Mouse (Mus musculus) cerebellum, adult 2 months (tissue): ENCODE results near the gene Nfkb1. TPM values are rescaled to one million over a fixed set of nuclear protein-coding genes. Genes with fewer than 3 reads are reported as not detected.
A peak's percentile ranks its signal among the peaks of the same experiment; 100 is the strongest.

Source experiments
- DNase-seq, 2 experiments: peaks; one replicate each; pipeline ENCODE4 v3.0.0; 2021
- H3K27ac ChIP-seq: fragments of 200-500 bp; 2 replicates; pipeline ENCODE4 v1.5.1; 2012; ENCODE audit warnings: low read length, control low read depth, inconsistent platforms; ENCODE audit not compliant: insufficient read depth
- H3K27me3 ChIP-seq: fragments of 200-500 bp; 2 replicates; pipeline ENCODE4 v1.6.1; 2012; ENCODE audit warnings: inconsistent platforms, mild to moderate bottlenecking, low read length, moderate library complexity; ENCODE audit not compliant: control insufficient read depth, insufficient read depth
- H3K4me1 ChIP-seq: fragments of 200-500 bp; 2 replicates; pipeline ENCODE4 v1.6.1; 2011; ENCODE audit warnings: low read length; ENCODE audit not compliant: control insufficient read depth, insufficient read depth
- H3K4me3 ChIP-seq: fragments of 200-500 bp; replicated peaks from 2 replicates; pipeline ENCODE3; 2011; ENCODE audit warnings: mild to moderate bottlenecking, low read depth, low read length, control low read depth; ENCODE audit not compliant: insufficient read depth
- CTCF ChIP-seq: fragments of 200-500 bp; IDR thresholded peaks from 2 replicates; pipeline ENCODE4 v1.5.1; 2011; ENCODE audit warnings: low read depth, mild to moderate bottlenecking, control low read depth, low read length, moderate library complexity, borderline replicate concordance; ENCODE audit not compliant: insufficient read depth
- POLR2A ChIP-seq: fragments of 200-500 bp; IDR thresholded peaks from 2 replicates; pipeline ENCODE4 v1.6.1; 2011; ENCODE audit warnings: low read length, control low read depth, borderline replicate concordance; ENCODE audit not compliant: insufficient read depth
- WGBS: fragments of 180-500 bp; shearing (Covaris S2); methylation state at CpG from one replicate; pipeline ENCODE4 v1.1.7; 2018; 5-methylcytosine and 5-hydroxymethylcytosine counted together
- polyA plus RNA-seq: library from polyadenylated mRNA; depleted of rRNA; stranded (reverse); fragments of >200 nt; gene quantifications from 2 replicates; pipeline ENCODE4 v1.2.3, GENCODE M21; 2012

Gene Nfkb1
- polyA plus RNA-seq, 1 experiment = 32.7 TPM

DNA sequence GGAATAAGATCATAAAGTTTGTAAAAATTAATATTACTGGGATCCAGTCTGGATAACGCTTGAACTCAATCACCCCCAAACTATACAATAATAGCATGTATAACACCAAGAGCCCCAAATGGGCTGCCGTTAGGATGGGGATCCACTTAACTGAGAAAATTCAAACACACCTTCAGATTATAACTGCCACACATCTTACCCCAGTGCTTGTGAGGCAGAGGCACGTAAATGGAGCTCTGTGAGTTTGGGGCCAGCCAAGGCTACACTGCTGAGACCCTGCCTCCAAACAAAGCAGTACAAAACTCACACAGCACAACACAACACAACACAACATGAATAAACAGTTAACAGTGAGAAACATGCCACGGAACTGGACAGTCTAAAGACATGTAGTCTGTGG, 35.2 kb downstream of the Nfkb1 start:
- Histone ChIP-seq H3K4me3 (no peak overlapping the region), H3K27me3 (no peaks in the 10 kb centered on the region), H3K27ac (no peak overlapping the region), H3K4me1 (no peaks in the 10 kb centered on the region)
- 93% methylated on average over 4 of the region's 4 CpGs for WGBS
- TF ChIP-seq POLR2A = no peak
- no peak for TF ChIP-seq CTCF
- no peak for DNase-seq

GRCm38 (mm10) chr3:135650773-135651555, 40.4 kb downstream of the Nfkb1 start:
- WGBS = 36% methylated on average over 15 of the region's 15 CpGs
- Histone ChIP-seq H3K27ac (no peak overlapping the region), H3K4me1 (no peaks in the 10 kb centered on the region), H3K4me3 (no peak overlapping the region), H3K27me3 (no peaks in the 10 kb centered on the region)
- peak in 1 of 2 experiments; percentile 28 for DNase-seq
- TF ChIP-seq CTCF = no peak
- no peak for TF ChIP-seq POLR2A

DNA sequence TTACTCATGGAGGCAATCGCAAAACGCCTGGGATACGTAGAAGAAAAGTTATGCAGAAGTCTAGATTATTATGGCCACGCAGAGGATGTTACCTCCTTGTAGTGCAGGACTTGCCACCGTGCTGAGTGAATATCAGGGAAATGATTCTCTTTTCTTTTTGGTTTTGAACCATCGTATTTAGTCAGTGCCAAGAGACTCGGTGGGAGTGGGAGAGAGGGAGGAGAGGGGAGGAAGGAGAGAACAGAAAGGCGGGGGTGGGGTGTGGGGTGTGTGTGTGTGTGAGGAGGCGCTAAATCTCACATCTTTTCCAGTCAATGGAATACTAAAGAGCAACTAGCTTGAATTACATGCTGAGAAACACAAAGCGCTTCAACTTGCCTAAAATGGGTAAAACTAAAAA, 41.5 kb downstream of the Nfkb1 start:
- WGBS = 78% methylated on average over 10 of the region's 10 CpGs
- TF ChIP-seq CTCF (no peak), POLR2A (no peak)
- DNase-seq = no peak
- Histone ChIP-seq H3K4me3 (no peak overlapping the region), H3K4me1 (no peaks in the 10 kb centered on the region; the same call in 1 of the 2 replicates), H3K27me3 (no peaks in the 10 kb centered on the region), H3K27ac (no peak overlapping the region)

DNA sequence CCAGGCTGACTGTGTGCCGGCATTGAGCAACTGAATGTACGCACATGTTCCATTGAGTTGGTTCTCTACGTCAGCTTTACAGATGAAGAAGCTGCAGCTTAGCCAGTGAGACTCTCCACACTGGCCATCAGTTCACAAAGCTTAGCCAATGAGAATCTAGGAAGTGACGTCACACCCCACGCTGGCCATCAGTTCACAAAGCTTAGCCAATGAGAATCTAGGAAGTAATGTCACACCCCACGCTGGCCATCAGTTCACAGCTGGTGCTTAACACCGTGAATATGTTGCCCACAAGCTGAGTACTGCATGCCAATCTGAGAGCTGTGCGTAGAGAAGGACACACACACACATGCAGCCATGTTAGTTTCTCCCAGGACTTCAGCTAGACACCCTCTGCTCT, 42.8 kb downstream of the Nfkb1 start:
- Histone ChIP-seq H3K4me1 (no peaks in the 10 kb centered on the region; the same call in 1 of the 2 replicates), H3K27me3 (no peaks in the 10 kb centered on the region), H3K4me3 (no peak overlapping the region), H3K27ac (no peak overlapping the region)
- TF ChIP-seq POLR2A (no peak), CTCF (no peak)
- 84% methylated on average over 8 of the region's 8 CpGs for WGBS
- no peak for DNase-seq

GRCm38 (mm10) chr3:135646622-135647021, 44.7 kb downstream of the Nfkb1 start:
- peak; percentile 28 to 45 for DNase-seq
- Histone ChIP-seq H3K27me3 (no peaks in the 10 kb centered on the region), H3K4me1 (peaks cover 4% of the 10 kb centered on the region), H3K4me3 (no peak overlapping the region), H3K27ac (no peak overlapping the region)
- 21% methylated on average over 1 of the region's 1 CpGs for WGBS
- TF ChIP-seq POLR2A (no peak), CTCF (no peak)

DNA sequence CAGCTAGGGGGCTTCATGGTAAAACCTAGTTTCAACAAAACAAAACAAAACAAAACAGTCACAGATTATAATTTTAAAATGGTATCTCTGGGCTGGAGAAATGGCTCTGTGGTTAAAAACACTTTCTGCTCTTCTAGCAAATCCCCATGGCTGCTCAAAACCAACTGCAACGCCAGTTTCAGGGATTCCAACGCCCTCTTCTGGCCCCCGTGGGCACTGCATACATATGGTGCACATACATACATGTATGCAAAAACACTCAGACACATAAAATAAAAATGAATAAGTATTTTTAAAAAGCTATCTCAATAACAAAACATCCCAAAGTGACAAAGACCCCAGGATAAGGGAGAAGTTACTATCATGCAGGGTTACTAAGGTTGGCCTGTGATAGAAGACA, 46.4 kb downstream of the Nfkb1 start:
- no peak for DNase-seq
- TF ChIP-seq POLR2A = no peak
- no peak for TF ChIP-seq CTCF
- H3K27ac ChIP-seq = no peak overlapping the region
- H3K4me1 ChIP-seq = peaks cover 4% of the 10 kb centered on the region
- 95% methylated on average over 3 of the region's 3 CpGs for WGBS
- H3K27me3 ChIP-seq = no peaks in the 10 kb centered on the region
- H3K4me3 ChIP-seq = no peak overlapping the region

DNA sequence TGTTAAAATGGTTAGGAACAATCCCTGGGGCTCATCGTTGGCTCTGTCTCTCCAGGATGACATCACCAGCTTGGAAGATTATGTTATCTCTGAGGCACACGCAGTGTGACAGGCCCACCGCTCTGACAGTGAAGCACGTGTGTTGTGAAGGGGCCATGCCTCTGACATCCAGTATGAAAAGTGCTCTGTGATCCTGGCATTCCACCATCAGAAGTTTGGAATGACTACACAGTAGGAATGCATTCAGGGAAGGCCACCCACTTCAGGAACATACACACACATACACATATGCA, 49.8 kb downstream of the Nfkb1 start:
- no peak for TF ChIP-seq POLR2A
- no peak for TF ChIP-seq CTCF

DNA sequence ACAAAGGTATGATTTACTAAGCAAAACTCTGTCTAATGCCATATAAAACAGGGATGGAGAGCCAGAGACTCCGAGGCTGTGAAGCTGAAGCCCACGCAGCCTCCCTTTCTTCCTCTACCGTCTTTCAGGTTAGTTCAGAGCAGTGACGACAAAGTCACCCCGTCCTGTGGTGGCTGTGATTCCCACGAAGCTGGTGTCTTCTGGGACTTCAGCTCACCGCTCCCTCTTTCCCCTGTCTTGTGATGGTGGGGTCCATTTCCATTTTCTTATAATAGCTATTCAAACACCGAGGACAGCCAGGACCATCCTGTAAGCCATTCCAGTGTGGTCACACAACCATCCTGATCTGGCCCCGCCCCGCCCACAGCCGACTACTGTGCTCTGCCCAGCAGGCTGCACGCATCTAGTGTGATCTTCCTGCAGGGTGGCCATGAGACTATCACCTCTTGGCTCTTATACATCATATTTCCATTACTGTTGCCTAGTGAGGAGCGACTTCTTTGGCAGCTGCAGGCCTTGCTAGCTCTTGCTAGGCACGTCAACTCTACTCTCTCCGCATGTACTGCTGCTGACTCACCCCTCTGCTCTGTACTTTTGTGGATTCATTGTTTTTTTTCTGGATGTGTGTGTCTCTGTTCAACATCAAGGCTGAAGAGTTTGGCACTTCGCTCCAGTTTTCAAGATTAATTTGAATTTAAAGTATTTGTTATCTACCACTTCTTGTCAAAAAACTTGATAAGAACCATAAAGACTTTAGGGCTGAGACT, 50.3 kb downstream of the Nfkb1 start:
- 70% methylated on average over 16 of the region's 16 CpGs for WGBS
- no peak for DNase-seq
- H3K27ac ChIP-seq = no peak overlapping the region
- no peak overlapping the region for H3K4me3 ChIP-seq
- peaks cover 7% of the 10 kb centered on the region for H3K4me1 ChIP-seq
- H3K27me3 ChIP-seq = no peaks in the 10 kb centered on the region
- TF ChIP-seq POLR2A = no peak
- TF ChIP-seq CTCF = no peak

More for the DNA sequence above, 49.8 kb downstream of the Nfkb1 start:
- H3K4me1 ChIP-seq = peaks cover 5% of the 10 kb centered on the region
- no peak for DNase-seq
- 62% methylated on average over 4 of the region's 4 CpGs for WGBS
- H3K27ac ChIP-seq = no peak overlapping the region
- no peaks in the 10 kb centered on the region for H3K27me3 ChIP-seq
- H3K4me3 ChIP-seq = no peak overlapping the region
